In genomic region chr6:97617774-97618173, GRCm38 (mm10) we compare ENCODE assay signal across 9 mouse cellular contexts. TPM values are rescaled to one million over a fixed set of nuclear protein-coding genes. Genes with fewer than 3 reads are reported as not detected.
DNase-seq lines count a peak whose midpoint lies in the region; ATAC-seq lines count a peak whose summit lies in the region.
"Had no signal": no experiment of that assay in that cellular context is flagged by ENCODE, and none has a peak within 500 bp of the region (broad histone marks: within the 10 kb centered on the region; RNA-seq: fewer than 3 reads in every experiment).

No protein-coding gene starts in this region.

- peak overlapping the region; percentile 59 for H3K9ac ChIP-seq in kidney, embryonic 14.5 days (ENCODE audit: low read depth, low read length)
- peak overlapping the region; percentile 72 for H3K9ac ChIP-seq in embryonic facial prominence, embryonic 13.5 days
- peak overlapping the region; percentile 81 for H3K9ac ChIP-seq in hindbrain, embryonic 16.5 days (ENCODE audit: low read depth, low read length)
- peak overlapping the region; percentile 79 for H3K9ac ChIP-seq in midbrain, embryonic 14.5 days (replicated peaks; ENCODE audit: low read length)

- no peaks in the 10 kb centered on the region for H3K36me3 ChIP-seq in kidney, embryonic 14.5 days (ENCODE audit: control insufficient read depth, insufficient read depth, low read length)
- no peaks in the 10 kb centered on the region for H3K36me3 ChIP-seq in embryonic facial prominence, embryonic 13.5 days
- no peaks in the 10 kb centered on the region for H3K36me3 ChIP-seq in hindbrain, embryonic 16.5 days (ENCODE audit: control insufficient read depth, insufficient read depth, low read length)
- H3K36me3 ChIP-seq in midbrain, embryonic 14.5 days (ENCODE audit: control insufficient read depth, insufficient read depth, low read length), result no peaks in the 10 kb centered on the region
- H3K36me3 ChIP-seq: G1E had no signal

- 25% methylated on average over 7 of the region's 7 CpGs for WGBS in kidney, embryonic 14.5 days
- 20% methylated on average over 7 of the region's 7 CpGs for WGBS in embryonic facial prominence, embryonic 13.5 days
- WGBS in hindbrain, embryonic 16.5 days, result 24% methylated on average over 7 of the region's 7 CpGs
- WGBS in midbrain, embryonic 14.5 days, result 20% methylated on average over 7 of the region's 7 CpGs

- H3K27ac ChIP-seq in kidney, embryonic 14.5 days (ENCODE audit: low read depth, low read length), result no peak overlapping the region
- peak overlapping the region; percentile 75; the same call in 1 of the 2 replicates for H3K27ac ChIP-seq in embryonic facial prominence, embryonic 13.5 days
- H3K27ac ChIP-seq in hindbrain, embryonic 16.5 days (ENCODE audit: low read depth, low read length), result peak overlapping the region; percentile 92
- peak overlapping the region; percentile 94 for H3K27ac ChIP-seq in midbrain, embryonic 14.5 days (replicated peaks; ENCODE audit: low read depth, low read length)

- H3K4me3 ChIP-seq in kidney, embryonic 14.5 days (ENCODE audit: low read length), result peak overlapping the region; percentile 71
- H3K4me3 ChIP-seq in embryonic facial prominence, embryonic 13.5 days, result peak overlapping the region; percentile 62
- H3K4me3 ChIP-seq in hindbrain, embryonic 16.5 days (ENCODE audit: low read length), result peak overlapping the region; percentile 76
- peak overlapping the region; percentile 73 for H3K4me3 ChIP-seq in midbrain, embryonic 14.5 days (replicated peaks; ENCODE audit: low read depth, low read length)

- DNase-seq in kidney, postnatal 10 days, result no peak
- no peak for DNase-seq in midbrain, embryonic 14.5 days
- DNase-seq in frontal cortex, postnatal 36 days (ENCODE audit: low spot score in 2 of 2), result no peak
- DNase-seq in B cell, adult 2 months, result no peak
- DNase-seq in adrenal gland, adult 18-20 months (ENCODE audit: low spot score in 2 of 2), result no peak

- H3K4me1 ChIP-seq in kidney, embryonic 14.5 days (ENCODE audit: control insufficient read depth, insufficient read depth, low read length), result peaks cover 3% of the 10 kb centered on the region
- peaks cover 16% of the 10 kb centered on the region for H3K4me1 ChIP-seq in embryonic facial prominence, embryonic 13.5 days
- H3K4me1 ChIP-seq in hindbrain, embryonic 16.5 days (ENCODE audit: control insufficient read depth, insufficient read depth, low read depth, low read length), result peaks cover 3% of the 10 kb centered on the region; the same call in 1 of the 2 replicates
- peaks cover 22% of the 10 kb centered on the region for H3K4me1 ChIP-seq in midbrain, embryonic 14.5 days (ENCODE audit: control insufficient read depth, insufficient read depth, low read length)

- peak overlapping the region; percentile 89 for H3K4me2 ChIP-seq in kidney, embryonic 14.5 days (replicated peaks; ENCODE audit: low read depth, low read length)
- H3K4me2 ChIP-seq in embryonic facial prominence, embryonic 13.5 days, result peak overlapping the region; percentile 93
- H3K4me2 ChIP-seq in hindbrain, embryonic 16.5 days (ENCODE audit: low read length), result peak overlapping the region; percentile 73
- peak overlapping the region; percentile 56 for H3K4me2 ChIP-seq in midbrain, embryonic 14.5 days (ENCODE audit: low read length)

- H3K9me3 ChIP-seq in kidney, embryonic 14.5 days (ENCODE audit: control insufficient read depth, low read length), result no peaks in the 10 kb centered on the region
- H3K9me3 ChIP-seq in embryonic facial prominence, embryonic 13.5 days, result no peaks in the 10 kb centered on the region
- H3K9me3 ChIP-seq in hindbrain, embryonic 16.5 days (ENCODE audit: control insufficient read depth, low read length), result no peaks in the 10 kb centered on the region
- no peaks in the 10 kb centered on the region for H3K9me3 ChIP-seq in midbrain, embryonic 14.5 days (ENCODE audit: control insufficient read depth, low read length)

- H3K27me3 ChIP-seq in kidney, embryonic 14.5 days (ENCODE audit: control insufficient read depth, insufficient read depth, low read length), result peaks cover 3% of the 10 kb centered on the region; the same call in 1 of the 2 replicates
- H3K27me3 ChIP-seq in embryonic facial prominence, embryonic 13.5 days, result peaks cover 29% of the 10 kb centered on the region
- no peaks in the 10 kb centered on the region for H3K27me3 ChIP-seq in hindbrain, embryonic 16.5 days (replicated peaks; ENCODE audit: control insufficient read depth, insufficient read depth, low read length)
- no peaks in the 10 kb centered on the region for H3K27me3 ChIP-seq in midbrain, embryonic 14.5 days (ENCODE audit: control insufficient read depth, insufficient read depth, low read length)

- ATAC-seq in kidney, embryonic 14.5 days (ENCODE audit: low FRiP score, low TSS enrichment), result no peak
- ATAC-seq in embryonic facial prominence, embryonic 13.5 days (ENCODE audit: insufficient number of reproducible peaks, insufficient read depth, low FRiP score, low TSS enrichment, low read depth), result no peak
- no peak for ATAC-seq in hindbrain, embryonic 16.5 days
- ATAC-seq in midbrain, embryonic 14.5 days (ENCODE audit: low FRiP score, low TSS enrichment), result no peak; the same call in 1 of the 2 replicates

RNA-seq across cellular contexts. Expression of gene Frmd4b, which starts 0.4 kb away (rescaled TPM):
- polyA plus RNA-seq in kidney, embryonic 14.5 days (2014; fragmentation: Nextera tagmentation; extraction: Ambion mirVana), result 9.7 and 13.7 TPM in 2 replicates
- 13.5 and 15.4 TPM in 2 replicates for polyA plus RNA-seq in embryonic facial prominence, embryonic 13.5 days (2015; fragmentation: Nextera tagmentation; extraction: Ambion mirVana)
- 15.8 and 22.2 TPM in 2 replicates for polyA plus RNA-seq in hindbrain, embryonic 16.5 days (2015; fragmentation: Nextera tagmentation; extraction: Ambion mirVana)
- polyA plus RNA-seq in midbrain, embryonic 14.5 days (2014; fragmentation: Nextera tagmentation; extraction: Ambion mirVana), result 15.3 and 21.7 TPM in 2 replicates
- 10 to 100 TPM; 18.5 to 22.0 TPM for total RNA-seq in adrenal gland, adult 18-20 months (2021)
- polyA plus RNA-seq: G1E had no signal
